Mouse (Mus musculus) stomach, embryonic 16.5 days (tissue): Measurements from ENCODE around the gene Krt12. TPM values are rescaled to one million over a fixed set of nuclear protein-coding genes. Genes with fewer than 3 reads are reported as not detected.

Source experiments
- ATAC-seq: fragments of 200-750 bp; cut with Nextera tagmentation; 2 replicates; pipeline ENCODE4 v1.8.0; 2017; ENCODE audit warnings: moderate number of reproducible peaks, moderate TSS enrichment; ENCODE audit not compliant: insufficient read depth, low FRiP score
- H3K27ac ChIP-seq: fragments of 300-500 bp; sonication (generic); 2 replicates; pipeline ENCODE4 v1.5.1; 2014; ENCODE audit warnings: low read length
- H3K27me3 ChIP-seq: fragments of 300-500 bp; sonication (generic); 2 replicates; pipeline ENCODE4 v1.6.1; 2014; ENCODE audit warnings: low read length, control low read depth, mixed read lengths; ENCODE audit not compliant: control insufficient read depth, insufficient read depth
- H3K36me3 ChIP-seq: fragments of 300-500 bp; sonication (generic); 2 replicates; pipeline ENCODE4 v1.6.1; 2014; ENCODE audit warnings: low read length; ENCODE audit not compliant: control insufficient read depth, insufficient read depth
- H3K4me1 ChIP-seq: fragments of 300-500 bp; sonication (generic); 2 replicates; pipeline ENCODE4 v1.6.1; 2014; ENCODE audit warnings: low read length, control low read depth, mixed read lengths; ENCODE audit not compliant: control insufficient read depth, insufficient read depth
- H3K4me2 ChIP-seq: fragments of 300-500 bp; sonication (generic); 2 replicates; pipeline ENCODE4 v1.6.1; 2014; ENCODE audit warnings: low read depth, low read length, mixed read lengths
- H3K4me3 ChIP-seq: fragments of 300-500 bp; sonication (generic); replicated peaks from 2 replicates; pipeline ENCODE4 v1.5.1; 2014; ENCODE audit warnings: mild to moderate bottlenecking, low read length
- H3K9ac ChIP-seq: fragments of 300-500 bp; sonication (generic); 2 replicates; pipeline ENCODE4 v1.6.1; 2014; ENCODE audit warnings: low read length
- H3K9me3 ChIP-seq: fragments of 300-500 bp; sonication (generic); replicated peaks from 2 replicates; pipeline ENCODE4 v1.6.1; 2016; ENCODE audit warnings: low read length, control low read depth; ENCODE audit not compliant: control insufficient read depth
- WGBS: fragments of 180-500 bp; shearing (Covaris S2); extraction: QIAGEN DNeasy Blood & Tissue Kit; methylation state at CpG from one replicate; pipeline ENCODE4 v1.1.7; 2014; 5-methylcytosine and 5-hydroxymethylcytosine counted together
- polyA plus RNA-seq: library from polyadenylated mRNA; unstranded; fragments of >200 nt; fragmentation: Nextera tagmentation; extraction: Ambion mirVana; gene quantifications from 2 replicates; pipeline ENCODE4 v1.2.1, GENCODE M21; 2015

Gene Krt12
- polyA plus RNA-seq, 1 experiment from 2014 or later = 0.19 TPM

- Histone ChIP-seq H3K4me2 (no peak overlapping the region), H3K27ac (no peak overlapping the region), H3K9me3 (no peaks in the 10 kb centered on the region), H3K4me1 (no peaks in the 10 kb centered on the region), H3K4me3 (no peak overlapping the region), H3K36me3 (no peaks in the 10 kb centered on the region), H3K9ac (no peak overlapping the region), H3K27me3 (no peaks in the 10 kb centered on the region)
- ATAC-seq = no peak; the same call in 1 of the 2 replicates
- 72% methylated on average over 4 of the region's 4 CpGs for WGBS
Measured at GRCm38 (mm10) chr11:99454044-99454443, 32.0 kb upstream of the Krt12 start.

- H3K9me3 ChIP-seq = no peaks in the 10 kb centered on the region
Measured at GRCm38 (mm10) chr11:99448769-99449168, 26.7 kb upstream of the Krt12 start.

GRCm38 (mm10) chr11:99441220-99441619 is 19.2 kb upstream of the Krt12 start:
- ATAC-seq = no peak; the same call in 1 of the 2 replicates
- Histone ChIP-seq H3K27me3 (no peaks in the 10 kb centered on the region), H3K27ac (no peak overlapping the region), H3K4me3 (no peak overlapping the region), H3K9ac (no peak overlapping the region), H3K36me3 (no peaks in the 10 kb centered on the region), H3K4me2 (no peak overlapping the region), H3K4me1 (no peaks in the 10 kb centered on the region; the same call in 1 of the 2 replicates), H3K9me3 (no peaks in the 10 kb centered on the region)
- WGBS = 31% methylated on average over 8 of the region's 8 CpGs

More at GRCm38 (mm10) chr11:99448769-99449168, 26.7 kb upstream of the Krt12 start:
- Histone ChIP-seq H3K36me3 (no peaks in the 10 kb centered on the region), H3K27me3 (no peaks in the 10 kb centered on the region), H3K4me3 (no peak overlapping the region), H3K27ac (no peak overlapping the region), H3K9ac (no peak overlapping the region), H3K4me2 (no peak overlapping the region), H3K4me1 (no peaks in the 10 kb centered on the region)
- WGBS = 39% methylated on average over 2 of the region's 2 CpGs
- ATAC-seq = no peak

DNA sequence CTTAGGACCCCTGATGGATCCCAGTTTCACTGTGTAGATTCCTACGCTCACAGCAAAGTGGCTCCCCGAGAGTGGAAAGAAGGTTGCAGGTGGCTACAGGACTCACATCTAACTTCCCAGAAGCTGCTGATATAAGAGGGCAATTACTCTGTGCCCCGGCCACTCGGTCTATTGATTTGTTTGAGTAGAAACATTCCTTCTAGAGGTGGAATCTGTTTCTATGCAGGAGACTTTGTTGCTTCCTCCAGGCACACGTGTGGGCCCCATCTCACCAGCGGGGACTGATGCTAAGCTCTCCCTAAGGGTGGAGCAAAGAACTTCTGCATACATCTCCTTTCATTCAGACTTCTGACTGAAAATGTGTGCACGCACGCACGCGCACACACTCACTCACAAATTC is 17.4 kb upstream of the Krt12 start:
- Histone ChIP-seq H3K27ac (no peak overlapping the region), H3K4me1 (no peaks in the 10 kb centered on the region; the same call in 1 of the 2 replicates), H3K9me3 (no peaks in the 10 kb centered on the region), H3K36me3 (no peaks in the 10 kb centered on the region), H3K9ac (no peak overlapping the region; the same call in 1 of the 2 replicates), H3K4me3 (no peak overlapping the region), H3K27me3 (no peaks in the 10 kb centered on the region), H3K4me2 (no peak overlapping the region)
- 43% methylated on average over 10 of the region's 10 CpGs for WGBS
- ATAC-seq = peak; percentile 17; the same call in 1 of the 2 replicates

GRCm38 (mm10) chr11:99437972-99438371 is 15.9 kb upstream of the Krt12 start, which contains the start of gene Krt20:
Gene Krt20 (minus strand): TSS chr11:99438150.
- no peak within 1 kb of the TSS for H3K4me2 ChIP-seq
- H3K4me3 ChIP-seq = no peak within 1 kb of the TSS; the same call in 1 of the 2 replicates
- no peak within 1 kb of the TSS for H3K9ac ChIP-seq

GRCm38 (mm10) chr11:99436625-99437024 is 14.6 kb upstream of the Krt12 start:
- H3K9me3 ChIP-seq = no peaks in the 10 kb centered on the region
- no peaks in the 10 kb centered on the region for H3K27me3 ChIP-seq
- 58% methylated on average over 4 of the region's 4 CpGs for WGBS
- H3K4me2 ChIP-seq = no peak overlapping the region
- no peak for ATAC-seq
- H3K4me3 ChIP-seq = no peak overlapping the region
- no peak overlapping the region for H3K27ac ChIP-seq
- H3K36me3 ChIP-seq = no peaks in the 10 kb centered on the region
- H3K4me1 ChIP-seq = no peaks in the 10 kb centered on the region; the same call in 1 of the 2 replicates
- H3K9ac ChIP-seq = no peak overlapping the region

More at GRCm38 (mm10) chr11:99437972-99438371, 15.9 kb upstream of the Krt12 start, which contains the start of gene Krt20:
- Histone ChIP-seq H3K4me1 (no peaks in the 10 kb centered on the region; the same call in 1 of the 2 replicates), H3K27me3 (no peaks in the 10 kb centered on the region), H3K36me3 (no peaks in the 10 kb centered on the region), H3K27ac (no peak within 1 kb of the TSS), H3K9me3 (no peaks in the 10 kb centered on the region)
- WGBS = 20% methylated on average over 10 of the region's 10 CpGs
- ATAC-seq = no peak

DNA sequence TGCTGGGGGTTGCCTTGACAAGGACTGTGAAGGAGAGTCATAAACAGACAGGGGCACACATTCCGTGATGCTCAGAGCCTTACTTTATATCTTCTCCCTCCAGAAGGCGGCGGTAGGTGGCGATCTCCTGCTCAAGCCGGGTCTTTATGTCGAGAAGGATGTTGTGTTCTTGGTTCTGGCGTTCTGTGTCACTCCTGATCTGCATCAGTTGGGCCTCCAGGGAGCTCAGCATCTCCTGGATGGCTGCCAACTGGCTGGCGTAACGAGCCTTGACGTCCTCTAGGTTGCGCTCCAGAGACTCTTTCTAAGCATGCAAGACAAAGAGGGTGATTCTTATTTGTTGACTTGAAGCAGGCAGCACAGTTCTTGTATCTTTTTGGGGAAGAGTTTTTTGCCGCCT is 8.6 kb upstream of the Krt12 start:
- WGBS = 49% methylated on average over 12 of the region's 12 CpGs
- no peaks in the 10 kb centered on the region for H3K9me3 ChIP-seq
- H3K36me3 ChIP-seq = no peaks in the 10 kb centered on the region
- no peaks in the 10 kb centered on the region for H3K27me3 ChIP-seq
- H3K4me2 ChIP-seq = no peak overlapping the region
- H3K4me1 ChIP-seq = no peaks in the 10 kb centered on the region
- no peak overlapping the region for H3K4me3 ChIP-seq
- H3K9ac ChIP-seq = no peak overlapping the region
- no peak for ATAC-seq
- no peak overlapping the region for H3K27ac ChIP-seq

DNA sequence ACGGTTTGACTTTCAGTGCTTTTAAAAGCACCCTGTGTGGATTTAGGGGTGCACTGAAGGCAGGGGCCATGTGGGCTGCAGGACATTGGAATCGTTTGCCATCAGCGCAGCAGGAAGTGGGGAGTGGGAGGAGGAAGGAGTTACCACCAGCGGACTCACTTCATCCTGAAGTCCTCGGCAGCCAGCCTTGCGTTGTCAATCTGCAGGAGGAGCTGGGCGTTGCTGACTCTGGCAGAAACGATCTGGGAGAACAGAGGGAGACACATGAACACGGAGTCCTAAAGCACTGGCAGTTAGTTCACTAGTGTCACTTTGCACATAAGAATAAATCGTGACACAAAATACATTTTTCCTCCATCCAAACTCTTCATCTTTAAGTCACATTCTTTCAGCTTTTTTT is 1.5 kb downstream of the Krt12 start:
- H3K4me2 ChIP-seq = peak overlapping the region; percentile 26
- peaks cover 4% of the 10 kb centered on the region; the same call in 1 of the 2 replicates for H3K4me1 ChIP-seq
- no peak overlapping the region for H3K27ac ChIP-seq
- WGBS = 31% methylated on average over 10 of the region's 10 CpGs
- H3K36me3 ChIP-seq = no peaks in the 10 kb centered on the region
- no peak for ATAC-seq
- no peak overlapping the region for H3K4me3 ChIP-seq
- H3K9ac ChIP-seq = no peak overlapping the region
- H3K9me3 ChIP-seq = no peaks in the 10 kb centered on the region
- H3K27me3 ChIP-seq = no peaks in the 10 kb centered on the region

GRCm38 (mm10) chr11:99417819-99418218 is 4.2 kb downstream of the Krt12 start:
- H3K4me1 ChIP-seq = peaks cover 4% of the 10 kb centered on the region; the same call in 1 of the 2 replicates
- no peaks in the 10 kb centered on the region for H3K27me3 ChIP-seq
- H3K9me3 ChIP-seq = no peaks in the 10 kb centered on the region
- no peak overlapping the region for H3K9ac ChIP-seq
- no peak overlapping the region for H3K27ac ChIP-seq
- H3K4me3 ChIP-seq = no peak overlapping the region
- no peak for ATAC-seq
- H3K4me2 ChIP-seq = no peak overlapping the region
- WGBS = 64% methylated on average over 16 of the region's 16 CpGs
- no peaks in the 10 kb centered on the region for H3K36me3 ChIP-seq
